Mouse (Mus musculus) embryonic facial prominence, embryonic 12.5 days (tissue): ENCODE measurements around the gene Rab13. TPM values are rescaled to one million over a fixed set of nuclear protein-coding genes. Genes with fewer than 3 reads are reported as not detected.

Source experiments
- ATAC-seq: fragments of 200-750 bp; cut with Nextera tagmentation; 2 replicates; pipeline ENCODE4 v1.8.0; 2017; ENCODE audit not compliant: insufficient number of reproducible peaks, insufficient read depth, low FRiP score, low TSS enrichment
- H3K27ac ChIP-seq: fragments of 300-500 bp; sonication (generic); 2 replicates; pipeline ENCODE4 v1.5.1; 2016; ENCODE audit warnings: mild to moderate bottlenecking
- H3K27me3 ChIP-seq: fragments of 300-500 bp; sonication (generic); 2 replicates; pipeline ENCODE4 v1.6.1; 2016; ENCODE audit warnings: mild to moderate bottlenecking, moderate library complexity
- H3K36me3 ChIP-seq: fragments of 300-500 bp; sonication (generic); 2 replicates; pipeline ENCODE4 v1.6.1; 2016; ENCODE audit warnings: mild to moderate bottlenecking
- H3K4me1 ChIP-seq: fragments of 300-500 bp; sonication (generic); 2 replicates; pipeline ENCODE4 v1.6.1; 2016
- H3K4me2 ChIP-seq: fragments of 300-500 bp; sonication (generic); replicated peaks from 2 replicates; pipeline ENCODE4 v1.6.1; 2016; ENCODE audit warnings: mild to moderate bottlenecking, moderate library complexity
- H3K4me3 ChIP-seq: fragments of 300-500 bp; sonication (generic); 2 replicates; pipeline ENCODE4 v1.5.1; 2016; ENCODE audit warnings: mild to moderate bottlenecking
- H3K9ac ChIP-seq: fragments of 300-500 bp; sonication (generic); 2 replicates; pipeline ENCODE4 v1.6.1; 2016; ENCODE audit warnings: mild to moderate bottlenecking, moderate library complexity
- H3K9me3 ChIP-seq: fragments of 300-500 bp; sonication (generic); 2 replicates; pipeline ENCODE4 v1.6.1; 2016; ENCODE audit warnings: mild to moderate bottlenecking, moderate library complexity
- WGBS: fragments of 180-500 bp; shearing (Covaris S2); methylation state at CpG from one replicate; pipeline ENCODE4 v1.1.7; 2016; 5-methylcytosine and 5-hydroxymethylcytosine counted together
- polyA plus RNA-seq: library from polyadenylated mRNA; unstranded; fragments of >200 nt; fragmentation: Nextera tagmentation; extraction: Ambion mirVana; gene quantifications from 2 replicates; pipeline ENCODE4 v1.2.1, GENCODE M21; 2016

Gene Rab13
- polyA plus RNA-seq, result 27.7 and 30.6 TPM in 2 replicates

- Histone ChIP-seq H3K9me3 (no peaks in the 10 kb centered on the region), H3K27ac (peak within 1 kb of the TSS; percentile 88), H3K27me3 (no peaks in the 10 kb centered on the region), H3K4me2 (peak within 1 kb of the TSS; percentile 96), H3K36me3 (peaks cover 36% of the 10 kb centered on the region), H3K4me1 (peaks cover 17% of the 10 kb centered on the region), H3K4me3 (peak within 1 kb of the TSS; percentile 89), H3K9ac (peak within 1 kb of the TSS; percentile 83)
- under 1% methylated on average over 42 of the region's 42 CpGs for WGBS
- peak; percentile 89 for ATAC-seq
These were observed at the start of gene Rab13, which contains the start of gene Rps27 for GRCm38 (mm10) chr3:90213377-90213866. Gene Rab13, plus strand, starts transcription at chr3:90213695. Gene Rps27, minus strand, starts transcription at chr3:90213651.

DNA sequence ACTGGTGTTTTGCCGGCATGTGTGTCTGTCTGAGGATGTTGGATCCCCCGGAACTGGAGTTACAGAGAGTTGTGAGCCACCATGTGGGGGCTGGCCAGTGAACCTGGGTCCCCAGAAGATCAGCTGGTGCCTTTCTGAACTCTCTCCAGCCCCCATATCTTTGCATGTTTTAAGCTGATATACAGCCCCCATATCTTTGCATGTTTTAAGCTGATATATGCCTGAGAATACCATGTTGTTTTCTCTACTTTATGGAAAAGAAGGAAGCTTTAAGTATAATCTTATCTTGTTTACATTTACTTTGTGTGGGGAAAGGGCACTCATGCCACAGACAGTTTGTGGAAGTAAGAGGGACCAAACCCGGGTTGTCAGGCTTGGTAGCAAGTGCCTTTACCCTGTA, 33.9 kb upstream of the Rab13 start:
- Histone ChIP-seq H3K27me3 (no peaks in the 10 kb centered on the region), H3K4me1 (no peaks in the 10 kb centered on the region), H3K4me3 (no peak overlapping the region), H3K9me3 (no peaks in the 10 kb centered on the region), H3K9ac (no peak overlapping the region), H3K36me3 (no peaks in the 10 kb centered on the region), H3K4me2 (no peak overlapping the region), H3K27ac (no peak overlapping the region)
- 84% methylated on average over 3 of the region's 3 CpGs for WGBS
- no peak for ATAC-seq

GRCm38 (mm10) chr3:90183581-90183980, 29.9 kb upstream of the Rab13 start:
- Histone ChIP-seq H3K9me3 (no peaks in the 10 kb centered on the region), H3K4me1 (no peaks in the 10 kb centered on the region), H3K4me2 (no peak overlapping the region), H3K27ac (no peak overlapping the region), H3K27me3 (no peaks in the 10 kb centered on the region), H3K4me3 (no peak overlapping the region), H3K36me3 (no peaks in the 10 kb centered on the region), H3K9ac (no peak overlapping the region)
- WGBS, result 80% methylated on average over 3 of the region's 3 CpGs
- ATAC-seq, result no peak

- H3K4me3 ChIP-seq, result no peak overlapping the region
- no peak for ATAC-seq
- H3K27me3 ChIP-seq, result no peaks in the 10 kb centered on the region
- H3K9ac ChIP-seq, result no peak overlapping the region
- no peaks in the 10 kb centered on the region for H3K36me3 ChIP-seq
- H3K4me1 ChIP-seq, result no peaks in the 10 kb centered on the region
- WGBS, result 79% methylated on average over 11 of the region's 11 CpGs
- no peak overlapping the region for H3K4me2 ChIP-seq
- H3K9me3 ChIP-seq, result no peaks in the 10 kb centered on the region
- no peak overlapping the region for H3K27ac ChIP-seq
These were observed 22.5 kb upstream of the Rab13 start for GRCm38 (mm10) chr3:90190859-90191510.

GRCm38 (mm10) chr3:90194759-90195158, 18.7 kb upstream of the Rab13 start:
- H3K4me2 ChIP-seq, result no peak overlapping the region
- no peaks in the 10 kb centered on the region for H3K4me1 ChIP-seq
- H3K9me3 ChIP-seq, result no peaks in the 10 kb centered on the region
- no peak for ATAC-seq
- WGBS, result 42% methylated on average over 4 of the region's 4 CpGs
- no peaks in the 10 kb centered on the region for H3K27me3 ChIP-seq
- H3K9ac ChIP-seq, result no peak overlapping the region
- H3K36me3 ChIP-seq, result no peaks in the 10 kb centered on the region
- no peak overlapping the region for H3K4me3 ChIP-seq
- H3K27ac ChIP-seq, result no peak overlapping the region

GRCm38 (mm10) chr3:90195644-90196043, 17.9 kb upstream of the Rab13 start:
- no peaks in the 10 kb centered on the region for H3K4me1 ChIP-seq
- H3K27ac ChIP-seq, result no peak overlapping the region
- no peak for ATAC-seq
- H3K4me2 ChIP-seq, result no peak overlapping the region
- H3K36me3 ChIP-seq, result no peaks in the 10 kb centered on the region
- 75% methylated on average over 1 of the region's 1 CpGs for WGBS
- H3K9ac ChIP-seq, result no peak overlapping the region
- H3K27me3 ChIP-seq, result no peaks in the 10 kb centered on the region
- H3K4me3 ChIP-seq, result no peak overlapping the region
- H3K9me3 ChIP-seq, result no peaks in the 10 kb centered on the region

- Histone ChIP-seq H3K4me2 (no peak overlapping the region), H3K27ac (no peak overlapping the region), H3K27me3 (no peaks in the 10 kb centered on the region), H3K4me1 (no peaks in the 10 kb centered on the region), H3K9ac (no peak overlapping the region), H3K9me3 (no peaks in the 10 kb centered on the region), H3K4me3 (no peak overlapping the region), H3K36me3 (no peaks in the 10 kb centered on the region)
- 80% methylated on average over 1 of the region's 1 CpGs for WGBS
- no peak for ATAC-seq
These were observed 15.9 kb upstream of the Rab13 start for GRCm38 (mm10) chr3:90197548-90197947.

GRCm38 (mm10) chr3:90202884-90203283, 10.6 kb upstream of the Rab13 start:
- Histone ChIP-seq H3K27me3 (no peaks in the 10 kb centered on the region), H3K27ac (no peak overlapping the region), H3K9me3 (no peaks in the 10 kb centered on the region), H3K4me3 (no peak overlapping the region), H3K36me3 (peaks cover 4% of the 10 kb centered on the region; the same call in 1 of the 2 replicates), H3K4me1 (no peaks in the 10 kb centered on the region), H3K9ac (no peak overlapping the region), H3K4me2 (no peak overlapping the region)
- WGBS, result 79% methylated on average over 1 of the region's 1 CpGs
- no peak for ATAC-seq

DNA sequence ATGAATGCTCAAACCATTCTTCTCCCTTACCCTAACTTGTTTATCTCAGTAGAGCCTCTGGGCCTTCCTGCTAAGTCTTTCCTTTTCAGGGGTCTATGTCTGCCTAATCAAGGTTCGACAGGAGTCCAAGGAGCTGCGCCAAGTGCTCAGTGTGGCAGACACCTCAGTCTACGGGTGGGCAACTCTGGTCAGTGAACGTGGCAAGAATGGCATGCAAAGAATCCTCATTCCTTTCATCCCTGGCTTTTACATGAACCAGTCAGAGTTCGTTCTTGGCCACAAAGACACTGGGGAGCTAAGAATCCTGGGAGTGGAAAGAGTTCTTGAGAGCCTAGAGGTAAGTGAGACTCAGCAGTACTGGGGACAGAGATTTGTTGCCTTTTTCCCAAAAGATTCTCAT, 9.9 kb upstream of the Rab13 start:
- whole genome bisulfite sequencing, result 75% methylated on average over 5 of the region's 5 CpGs
- no peak for ATAC-seq
- no peak overlapping the region for H3K4me3 ChIP-seq

DNA sequence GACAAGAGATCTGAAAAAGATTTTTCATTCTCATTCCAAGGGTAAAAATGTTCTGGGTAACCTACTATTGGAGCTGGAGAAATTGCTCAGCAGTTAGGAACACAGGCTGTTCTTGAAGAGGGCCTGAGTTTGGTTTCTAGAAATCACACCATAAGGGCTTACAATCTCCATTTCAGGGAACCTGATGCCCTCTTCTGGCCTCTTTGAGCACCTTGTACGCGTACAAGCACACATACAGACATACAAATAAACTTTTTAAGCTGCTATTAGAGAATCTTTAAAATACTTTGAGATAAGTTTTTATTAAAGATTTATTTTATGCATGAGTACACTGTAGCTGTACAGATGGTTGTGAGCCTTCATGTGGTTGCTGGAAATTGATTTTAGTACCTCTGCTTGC, 8.9 kb upstream of the Rab13 start:
- Histone ChIP-seq H3K4me2 (no peak overlapping the region), H3K4me3 (no peak overlapping the region), H3K9me3 (no peaks in the 10 kb centered on the region), H3K27ac (no peak overlapping the region), H3K4me1 (no peaks in the 10 kb centered on the region), H3K9ac (no peak overlapping the region), H3K27me3 (no peaks in the 10 kb centered on the region), H3K36me3 (peaks cover 19% of the 10 kb centered on the region)
- ATAC-seq, result no peak
- WGBS, result 97% methylated on average over 2 of the region's 2 CpGs

More for the DNA sequence above, 9.9 kb upstream of the Rab13 start:
- Histone ChIP-seq H3K9ac (no peak overlapping the region), H3K4me2 (no peak overlapping the region), H3K9me3 (no peaks in the 10 kb centered on the region), H3K36me3 (peaks cover 11% of the 10 kb centered on the region), H3K27me3 (no peaks in the 10 kb centered on the region), H3K4me1 (no peaks in the 10 kb centered on the region), H3K27ac (no peak overlapping the region)

DNA sequence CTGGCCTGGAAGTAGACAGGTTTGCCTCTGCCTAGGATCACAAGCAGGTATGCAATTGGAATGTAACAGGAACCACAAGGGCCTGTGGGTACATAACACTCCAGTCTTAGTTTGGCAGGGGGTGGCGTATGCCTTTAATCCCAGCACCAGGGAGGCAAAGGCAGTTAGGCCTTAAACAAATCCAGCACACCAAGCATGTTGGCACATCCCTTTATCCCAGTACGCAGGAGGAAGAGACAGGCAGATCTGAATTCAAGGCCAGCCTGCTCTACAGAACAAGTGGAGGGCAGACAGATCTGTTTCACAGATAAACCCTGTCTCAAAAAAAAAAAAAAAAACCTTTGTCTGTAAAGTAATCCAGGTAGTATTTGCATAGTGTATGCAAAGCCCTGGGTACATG, 4.8 kb upstream of the Rab13 start:
- no peak overlapping the region for H3K4me2 ChIP-seq
- peaks cover 17% of the 10 kb centered on the region for H3K4me1 ChIP-seq
- H3K27ac ChIP-seq, result no peak overlapping the region
- H3K9ac ChIP-seq, result no peak overlapping the region
- H3K9me3 ChIP-seq, result no peaks in the 10 kb centered on the region
- no peak for ATAC-seq
- H3K36me3 ChIP-seq, result peaks cover 45% of the 10 kb centered on the region
- WGBS, result 82% methylated on average over 2 of the region's 2 CpGs
- H3K27me3 ChIP-seq, result no peaks in the 10 kb centered on the region
- no peak overlapping the region for H3K4me3 ChIP-seq

DNA sequence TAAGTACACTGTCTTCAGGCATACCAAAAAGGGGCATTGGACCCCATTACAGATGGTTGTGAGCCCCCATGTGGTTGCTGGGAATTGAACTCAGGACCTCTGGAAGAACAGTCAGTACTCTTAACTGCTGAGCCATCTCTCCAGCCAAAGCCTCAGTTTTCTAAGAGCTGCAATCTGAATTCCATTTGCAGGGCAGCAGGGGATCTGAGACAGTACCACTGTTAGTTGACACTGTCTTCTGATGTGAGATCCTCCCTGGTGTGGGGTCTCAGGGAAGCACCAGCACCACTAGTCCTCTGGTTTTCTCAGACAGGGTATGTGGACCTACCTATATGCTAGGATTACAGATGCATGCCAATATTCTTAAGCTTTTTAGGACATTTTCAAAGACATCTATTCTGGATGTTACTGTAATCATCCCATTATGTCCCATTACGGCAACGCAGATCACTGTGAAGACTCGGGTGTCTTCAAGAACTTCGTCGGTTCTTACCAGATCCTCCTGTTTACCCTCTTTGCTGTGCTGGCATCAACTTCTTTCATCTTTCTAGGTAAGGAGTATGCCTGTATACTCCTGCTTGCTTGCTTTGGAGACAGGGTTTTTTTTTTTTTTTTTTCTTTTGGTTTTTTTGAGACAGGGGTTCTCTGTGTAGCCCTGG, 3.5 kb upstream of the Rab13 start:
- 90% methylated on average over 5 of the region's 5 CpGs for WGBS

More for the DNA sequence above, 3.5 kb upstream of the Rab13 start:
- Histone ChIP-seq H3K36me3 (peaks cover 45% of the 10 kb centered on the region), H3K4me3 (no peak overlapping the region), H3K27ac (no peak overlapping the region), H3K9ac (no peak overlapping the region), H3K4me1 (peaks cover 17% of the 10 kb centered on the region), H3K4me2 (no peak overlapping the region), H3K27me3 (no peaks in the 10 kb centered on the region), H3K9me3 (no peaks in the 10 kb centered on the region)
- ATAC-seq, result no peak
